Mouse (Mus musculus): ENCODE measurements at regions not wholly inside any gene's neighbourhood (a gene's known extent, or its start where the extent isn't known, plus 50 kb on each side); places are given as distances from the start of the nearest gene placed in this dataset.

DNA sequence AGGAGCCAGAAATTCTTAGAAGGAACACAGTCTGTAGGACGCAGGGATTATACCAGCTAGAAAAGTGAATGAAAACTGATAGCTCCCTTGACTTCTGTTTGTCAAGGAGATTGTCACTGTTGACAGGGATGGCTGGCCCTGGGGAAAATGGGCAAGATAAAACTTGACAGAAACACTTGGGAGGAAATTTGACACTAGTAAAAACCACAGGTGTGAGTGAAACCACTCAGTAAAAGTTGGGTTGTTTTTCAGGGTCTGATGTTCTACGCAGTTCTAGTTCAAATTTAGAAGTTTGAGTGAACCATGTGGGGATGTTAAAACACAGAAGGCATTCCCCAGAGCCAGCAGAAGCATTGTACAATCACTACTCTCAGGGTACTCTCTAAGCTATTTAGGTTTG is 246.6 kb upstream of the Prep start:
- no peak for TF ChIP-seq CTCF (conservative IDR thresholded peaks at IDR 0.05; ENCODE audit: insufficient read depth, insufficient read length, low read depth, low read length)
- TF ChIP-seq POLR2A (IDR thresholded peaks at IDR 0.05; ENCODE audit: low read depth, low read length), result no peak

Data from kidney, adult 2 months (tissue).